In genomic region chr1:192661612-192662011, GRCm38 (mm10) we compare ENCODE assay signal across 26 mouse cellular contexts.
DNase-seq lines count a peak whose midpoint lies in the region; ATAC-seq lines count a peak whose summit lies in the region.
"Had no signal": no experiment of that assay in that cellular context is flagged by ENCODE, and none has a peak within 500 bp of the region (broad histone marks: within the 10 kb centered on the region; RNA-seq: fewer than 3 reads in every experiment).

No protein-coding gene starts in this region.

- DNase-seq in heart, adult 9 months (ENCODE audit: low spot score in 2 of 2): no peak
- DNase-seq in MEL-GATA-1-ER (ENCODE audit: extremely low read depth, low read depth): peak; percentile 83
- DNase-seq in frontal cortex, postnatal 36 days (ENCODE audit: low spot score in 2 of 2): no peak
- DNase-seq in gastrocnemius, adult 8-10 months (ENCODE audit: low spot score in 2 of 2): no peak
- DNase-seq: adrenal gland, adult 2 months; cerebellum, adult 18-20 months; cerebellum, postnatal 25 days; gastrocnemius, postnatal 14 days; heart, adult 2 months; heart, postnatal 36 days; kidney, postnatal 25 days; layer of hippocampus, postnatal 36 days; lung, embryonic 14.5 days; midbrain, embryonic 14.5 days; right cerebral cortex, postnatal 14 days; thymus, adult 2 months; thymus, postnatal 4 days had no signal

- no peaks in the 10 kb centered on the region for H3K27me3 ChIP-seq in heart, embryonic 14.5 days (ENCODE audit: control insufficient read depth, insufficient read depth, low read length)
- no peaks in the 10 kb centered on the region for H3K27me3 ChIP-seq in liver, embryonic 12.5 days (replicated peaks)
- H3K27me3 ChIP-seq: embryonic facial prominence, embryonic 15.5 days; heart, embryonic 15.5 days; hindbrain, embryonic 15.5 days had no signal

- no peak overlapping the region for H3K27ac ChIP-seq in heart, embryonic 14.5 days (replicated peaks in 1 of 2; ENCODE audit: control insufficient read depth in 1 of 2, insufficient read depth in 1 of 2, low read depth in 2 of 2, low read length in 2 of 2)
- no peak overlapping the region for H3K27ac ChIP-seq in liver, embryonic 12.5 days
- H3K27ac ChIP-seq: embryonic facial prominence, embryonic 15.5 days; heart, adult 2 months; heart, embryonic 15.5 days; hindbrain, embryonic 15.5 days; stomach, postnatal 0 days had no signal

- H3K4me3 ChIP-seq in heart, embryonic 14.5 days (ENCODE audit: control insufficient read depth in 1 of 2, insufficient read depth in 1 of 2, low read depth in 1 of 2, low read length in 2 of 2): no peak overlapping the region
- H3K4me3 ChIP-seq in liver, embryonic 12.5 days: no peak overlapping the region
- H3K4me3 ChIP-seq: embryonic facial prominence, embryonic 15.5 days; heart, adult 2 months; heart, embryonic 15.5 days; hindbrain, embryonic 15.5 days; megakaryocyte, embryonic 14.5 days had no signal

- peaks cover 4% of the 10 kb centered on the region for H3K9me3 ChIP-seq in heart, embryonic 14.5 days (ENCODE audit: control insufficient read depth, low read length)
- no peaks in the 10 kb centered on the region for H3K9me3 ChIP-seq in liver, embryonic 12.5 days (replicated peaks)
- H3K9me3 ChIP-seq: embryonic facial prominence, embryonic 15.5 days; heart, embryonic 15.5 days; hindbrain, embryonic 15.5 days had no signal

- H3K36me3 ChIP-seq in heart, embryonic 14.5 days (ENCODE audit: control insufficient read depth, insufficient read depth, low read length): peaks cover 3% of the 10 kb centered on the region; the same call in 1 of the 2 replicates
- no peaks in the 10 kb centered on the region for H3K36me3 ChIP-seq in liver, embryonic 12.5 days
- H3K36me3 ChIP-seq: embryonic facial prominence, embryonic 15.5 days; hindbrain, embryonic 15.5 days had no signal

- H3K9ac ChIP-seq in heart, embryonic 14.5 days (ENCODE audit: low read length): no peak overlapping the region
- no peak overlapping the region for H3K9ac ChIP-seq in liver, embryonic 12.5 days
- H3K9ac ChIP-seq: embryonic facial prominence, embryonic 15.5 days; heart, embryonic 15.5 days; hindbrain, embryonic 15.5 days; lung, embryonic 14.5 days had no signal

- 0 out of 2 replicates have a peak, but pooled peaks have one; percentile 43 for ATAC-seq in heart, embryonic 14.5 days (ENCODE audit: insufficient number of reproducible peaks, insufficient read depth, low FRiP score, low read depth)
- ATAC-seq in liver, embryonic 12.5 days: peak; percentile 82
- ATAC-seq in megakaryocyte progenitor cell, adult 5-6 weeks (replicated peaks; ENCODE audit: poor library complexity): peak; percentile 72
- ATAC-seq: forebrain, embryonic 14.5 days had no signal

- no peak overlapping the region for H3K4me2 ChIP-seq in heart, embryonic 14.5 days (ENCODE audit: low read length)
- H3K4me2 ChIP-seq in liver, embryonic 12.5 days: no peak overlapping the region
- H3K4me2 ChIP-seq: embryonic facial prominence, embryonic 15.5 days; heart, embryonic 15.5 days; hindbrain, embryonic 15.5 days; lung, embryonic 14.5 days had no signal

- no peaks in the 10 kb centered on the region for H3K4me1 ChIP-seq in heart, embryonic 14.5 days (ENCODE audit: control insufficient read depth in 2 of 2, insufficient read depth in 2 of 2, low read length in 2 of 2)
- peaks cover 11% of the 10 kb centered on the region for H3K4me1 ChIP-seq in liver, embryonic 12.5 days
- H3K4me1 ChIP-seq: embryonic facial prominence, embryonic 15.5 days; heart, embryonic 15.5 days; hindbrain, embryonic 15.5 days had no signal
